Mouse (Mus musculus) adrenal gland, adult 8-10 months (tissue): Measurements from ENCODE around the gene Arpc2. TPM values are rescaled to one million over a fixed set of nuclear protein-coding genes. Genes with fewer than 3 reads are reported as not detected.

ENCODE experiments used
- DNase-seq: peaks from one replicate; pipeline ENCODE4 v3.0.0; 2022
- total RNA-seq, 4 experiments: library from RNA; stranded (reverse); gene quantifications; 2 replicates each; pipeline ENCODE4 v1.2.4; 2022

Gene Arpc2
- total RNA-seq, 4 experiments from 2014 or later = 171 to 184 (median 181) TPM

DNA sequence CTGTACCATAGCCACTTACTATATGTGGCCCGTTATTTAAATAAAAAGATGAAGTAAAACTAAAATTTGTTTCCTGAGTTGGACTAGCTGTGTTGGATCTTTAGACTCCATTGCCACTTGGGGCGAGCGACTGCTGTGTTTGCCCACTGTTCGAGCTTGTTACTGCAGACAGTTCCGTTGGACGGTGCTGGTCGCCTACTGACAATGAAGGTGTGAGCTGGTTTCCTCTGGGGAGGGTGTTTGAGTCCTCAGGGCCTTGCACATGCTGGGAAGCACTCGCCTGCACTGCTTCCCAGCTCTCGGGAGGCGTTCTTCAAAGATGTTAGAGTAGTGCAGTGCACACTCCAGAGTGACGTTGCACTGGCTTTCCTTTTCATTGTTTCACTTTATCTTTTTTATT is 3.7 kb downstream of the Arpc2 start:
- DNase-seq = no peak

DNA sequence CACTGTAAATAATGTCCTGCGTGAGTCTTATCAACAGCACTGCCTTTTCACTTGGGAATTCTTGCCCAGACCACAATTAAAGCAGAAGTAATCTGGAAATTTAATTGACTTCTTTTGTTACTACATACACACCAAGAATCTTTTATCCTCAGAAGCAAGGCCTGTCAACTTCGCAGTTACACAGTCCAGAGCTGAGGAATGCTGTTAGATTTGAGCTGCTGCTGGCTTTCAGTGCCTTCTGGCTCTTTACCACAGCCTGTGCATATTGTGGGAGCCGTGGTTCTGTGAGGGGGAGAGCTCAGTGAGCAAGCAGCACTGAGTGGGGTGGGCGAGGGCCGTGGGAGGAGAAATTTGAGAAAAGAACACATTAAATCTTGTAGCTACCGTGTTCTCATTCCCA is 4.4 kb downstream of the Arpc2 start:
- DNase-seq = no peak

DNA sequence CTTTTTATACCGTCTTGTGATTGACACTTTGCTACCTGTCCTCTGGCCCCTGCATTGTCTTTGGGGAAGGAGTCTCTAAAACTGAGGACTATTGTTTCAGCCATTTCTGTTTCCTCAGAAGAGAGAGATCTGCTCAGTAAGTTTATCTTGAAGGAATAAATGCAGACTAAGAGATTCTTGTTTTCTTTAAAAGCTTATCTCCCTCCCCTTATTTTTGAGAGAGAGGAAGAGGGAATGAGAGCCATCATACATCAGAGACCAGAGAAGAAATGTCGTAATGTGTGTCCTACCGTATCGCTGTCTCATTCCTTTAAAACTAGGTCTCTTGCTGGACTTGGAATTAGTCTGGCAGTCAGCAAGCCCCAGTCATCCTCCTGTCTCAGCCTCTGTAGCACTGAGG is 4.9 kb downstream of the Arpc2 start:
- DNase-seq = no peak

GRCm38 (mm10) chr1:74245525-74245924 is 9.6 kb downstream of the Arpc2 start:
- DNase-seq = no peak

- peak; percentile 23 for DNase-seq
Measured at GRCm38 (mm10) chr1:74248799-74249198, 12.9 kb downstream of the Arpc2 start.

DNA sequence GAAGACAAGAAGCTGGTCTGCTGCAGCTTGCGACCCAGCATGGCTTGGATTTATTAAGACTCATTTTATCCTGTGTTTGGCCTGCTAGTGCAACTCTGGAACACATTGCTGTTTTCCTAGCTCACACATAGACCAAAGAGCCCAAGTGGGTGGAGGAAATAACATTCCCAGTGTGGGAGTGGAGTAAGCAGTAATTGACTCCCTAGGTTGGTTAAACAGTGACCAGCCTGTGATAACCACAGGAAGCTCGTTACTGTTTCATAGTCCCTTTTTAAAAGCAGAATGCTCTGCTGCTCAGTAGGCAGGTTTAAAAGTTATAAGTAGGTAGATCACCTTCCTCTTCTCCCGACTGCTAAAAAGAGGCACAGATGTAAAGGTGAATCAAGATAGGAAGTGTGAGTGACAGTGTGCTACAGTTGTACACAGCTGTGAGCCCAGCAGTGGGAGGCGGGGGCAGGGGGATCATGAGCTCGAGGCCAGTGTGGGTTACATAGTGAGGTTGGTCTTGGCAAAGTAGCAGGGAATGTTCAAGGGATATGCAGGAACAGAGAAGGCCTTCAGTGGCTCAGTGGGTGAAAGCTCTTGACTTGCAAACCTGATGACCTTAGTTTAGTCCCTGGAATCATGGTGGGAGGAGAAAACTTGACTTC is 13.6 kb downstream of the Arpc2 start:
- DNase-seq = no peak

DNA sequence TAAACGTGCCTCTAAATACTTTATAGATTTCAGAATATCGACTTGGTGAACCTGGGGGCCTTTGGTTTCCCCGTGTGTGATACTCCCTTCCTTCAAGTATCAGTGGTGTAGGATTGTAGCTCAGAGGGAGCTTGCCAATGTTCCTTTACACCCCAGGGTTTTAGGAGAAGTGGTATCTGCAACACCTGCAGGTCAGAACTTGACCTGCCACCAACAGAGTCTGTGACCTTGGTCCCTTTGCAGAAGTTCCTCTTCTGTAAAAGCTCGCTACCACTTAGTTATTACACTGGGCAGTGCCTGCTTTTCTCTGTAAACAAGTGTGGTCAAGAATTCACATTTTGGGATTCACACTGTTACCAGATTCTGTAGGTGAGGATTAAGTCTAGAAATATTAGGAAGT is 14.2 kb downstream of the Arpc2 start:
- DNase-seq = no peak

GRCm38 (mm10) chr1:74255704-74256345 is 19.9 kb downstream of the Arpc2 start:
- no peak for DNase-seq

DNA sequence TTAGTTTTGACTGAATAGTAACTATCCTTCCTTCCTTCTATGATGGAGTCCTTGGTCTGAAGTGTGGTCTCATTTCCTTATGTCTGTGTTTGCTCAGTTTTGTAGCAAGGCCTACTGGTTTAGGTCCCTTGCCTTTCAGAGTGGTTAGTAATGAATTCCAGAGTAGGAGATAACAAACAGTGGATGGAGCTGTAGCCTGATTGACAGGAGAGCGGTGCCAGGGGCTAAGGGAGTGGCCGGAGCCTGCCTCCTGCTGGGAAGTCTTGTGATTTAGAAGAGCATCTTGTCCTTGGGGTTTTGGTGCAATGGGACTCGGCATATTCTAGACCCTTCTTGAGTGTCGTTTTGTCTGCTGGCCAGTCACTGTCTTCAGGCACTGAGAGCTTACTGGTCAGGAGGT is 20.9 kb downstream of the Arpc2 start:
- DNase-seq = no peak

DNA sequence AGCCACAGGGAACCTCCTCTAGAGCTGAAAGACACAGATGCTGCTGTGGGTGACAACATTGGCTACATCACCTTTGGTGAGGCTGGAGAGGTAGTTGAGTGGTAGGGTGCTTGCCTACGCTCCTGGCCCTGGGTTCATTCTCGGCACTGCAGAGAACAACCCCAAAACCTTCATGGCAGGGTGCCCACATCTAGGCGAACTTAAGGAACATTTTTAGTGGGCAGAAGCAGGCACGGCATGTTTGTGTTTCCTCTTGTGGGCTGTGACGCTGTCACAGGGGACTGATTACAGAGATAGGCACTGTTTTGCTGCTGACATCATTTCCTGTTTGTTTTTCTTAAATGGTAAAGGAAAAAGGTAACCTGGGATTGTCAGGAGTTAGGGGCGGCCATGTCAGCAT is 26.6 kb downstream of the Arpc2 start:
- no peak for DNase-seq

GRCm38 (mm10) chr1:74268750-74269149 is 32.9 kb downstream of the Arpc2 start:
- DNase-seq = no peak

DNA sequence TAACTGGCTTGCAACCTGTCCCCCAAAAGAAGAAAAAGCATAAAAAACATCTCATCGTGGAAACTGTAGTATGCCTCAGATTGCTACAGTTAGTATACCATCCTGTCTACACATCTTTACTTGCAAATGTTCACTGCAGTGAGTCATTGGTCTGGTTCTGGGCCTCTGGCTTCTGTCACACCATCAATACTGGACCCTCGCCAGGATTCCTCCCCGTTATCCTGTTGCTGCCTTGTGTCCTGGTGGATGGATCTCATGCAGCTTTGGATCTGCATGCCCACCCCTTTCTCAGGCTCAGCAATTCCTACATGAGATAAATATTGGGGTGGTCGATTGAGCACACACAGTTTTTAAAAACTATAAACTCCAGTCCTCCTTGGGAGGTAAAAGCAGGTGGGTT is 35.8 kb downstream of the Arpc2 start:
- no peak for DNase-seq

DNA sequence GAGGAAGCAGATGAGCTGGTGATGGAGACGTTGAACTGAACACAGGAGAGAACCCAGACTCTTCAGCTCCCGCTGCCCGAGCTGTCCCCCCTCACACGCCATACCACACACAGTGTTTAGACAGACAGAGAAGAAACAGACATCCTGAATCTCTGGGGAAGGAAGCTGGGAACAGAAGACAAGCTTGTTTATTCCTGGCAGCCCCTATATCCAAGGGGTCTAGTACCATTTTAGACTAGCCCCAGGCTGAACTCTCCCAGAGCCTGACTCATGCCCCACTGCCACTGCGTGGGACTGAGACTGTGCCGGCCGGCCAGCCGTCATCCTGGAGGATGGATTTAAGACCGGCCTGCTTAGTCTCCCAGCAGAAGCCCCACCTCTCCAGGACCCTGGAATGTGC is 39.1 kb downstream of the Arpc2 start:
- no peak for DNase-seq

DNA sequence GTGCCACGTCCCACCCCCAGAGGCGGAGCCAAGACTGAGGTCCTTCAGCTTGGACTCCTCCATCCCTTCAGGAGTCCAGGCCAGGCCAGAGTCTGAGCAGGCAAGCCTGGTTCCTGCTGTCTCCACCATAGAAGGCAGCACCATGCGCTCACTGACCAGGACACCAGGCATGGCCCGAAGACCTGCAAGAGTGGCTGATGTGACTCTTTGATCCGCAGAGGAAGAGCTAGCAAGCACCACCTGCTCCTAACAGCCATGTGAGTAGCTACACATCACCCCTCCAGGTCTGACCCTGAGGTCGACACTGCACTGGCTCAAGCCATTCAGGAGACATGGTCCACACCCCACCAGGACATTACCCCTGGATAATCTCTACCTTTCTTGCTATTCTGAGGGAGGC is 41.2 kb downstream of the Arpc2 start:
- DNase-seq = no peak

DNA sequence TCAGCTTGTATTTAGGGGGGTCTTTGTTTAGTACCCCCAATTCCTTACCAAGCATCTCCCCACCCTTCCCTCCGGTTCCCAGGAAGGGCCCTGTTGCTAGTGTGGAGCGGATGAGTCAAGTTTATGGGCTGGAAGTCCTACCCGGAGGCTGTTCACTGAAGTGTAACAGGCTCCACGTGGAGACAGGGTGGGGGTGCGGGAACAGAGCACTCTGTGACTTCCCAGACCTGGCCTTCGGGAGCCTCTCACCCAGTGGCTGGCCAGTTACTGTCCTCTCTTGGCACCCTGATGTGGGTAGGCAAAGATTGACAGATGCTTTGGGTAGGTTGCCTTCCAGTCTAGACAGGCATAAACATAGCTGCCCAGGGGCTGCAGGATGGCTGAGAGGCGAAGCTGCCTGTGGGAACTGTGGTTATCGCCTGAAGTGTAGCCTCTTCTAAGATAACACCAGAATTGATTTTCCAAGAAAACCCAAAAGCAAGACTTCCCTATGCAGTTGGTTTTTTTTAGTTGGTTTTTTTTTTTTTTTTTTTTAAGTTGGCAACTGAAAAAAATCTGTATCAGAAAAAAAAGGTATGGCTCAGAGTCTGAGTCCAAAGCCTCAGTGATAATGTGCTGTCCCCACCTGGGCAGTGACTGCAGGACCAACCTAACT is 42.1 kb downstream of the Arpc2 start:
- DNase-seq = no peak

- no peak for DNase-seq
Measured at GRCm38 (mm10) chr1:74278538-74278937, 42.7 kb downstream of the Arpc2 start, which contains the start of gene Gpbar1. Gene Gpbar1, plus strand, starts transcription at chr1:74278550.

- DNase-seq = no peak
Measured at GRCm38 (mm10) chr1:74278988-74279387, 43.1 kb downstream of the Arpc2 start.

- no peak for DNase-seq
Measured at GRCm38 (mm10) chr1:74280591-74281325, 44.9 kb downstream of the Arpc2 start.

DNA sequence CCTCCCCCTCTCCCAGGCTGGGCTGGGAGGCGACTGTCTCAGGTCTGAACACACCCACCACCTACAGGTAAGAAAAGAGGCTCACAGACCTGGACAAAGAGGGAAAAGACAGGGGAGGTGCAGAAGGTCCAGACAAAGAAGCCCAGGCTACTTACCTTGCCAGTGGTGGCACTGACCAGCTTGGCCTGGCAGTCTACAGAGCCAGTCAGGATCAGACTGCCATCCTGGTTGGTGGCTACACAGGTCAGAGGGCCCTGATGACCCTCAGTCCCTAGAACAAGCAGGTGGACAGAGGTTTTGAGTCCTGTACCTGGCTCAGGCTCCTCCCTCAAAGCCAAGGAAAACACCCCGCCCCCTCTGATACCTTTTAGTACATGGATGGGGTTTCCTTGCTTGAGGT is 45.5 kb downstream of the Arpc2 start:
- DNase-seq = no peak

- no peak for DNase-seq
Measured at GRCm38 (mm10) chr1:74281886-74282285, 46.0 kb downstream of the Arpc2 start.

GRCm38 (mm10) chr1:74282896-74283625 is 47.2 kb downstream of the Arpc2 start:
- no peak for DNase-seq

GRCm38 (mm10) chr1:74283686-74284463 is 48.0 kb downstream of the Arpc2 start:
- DNase-seq = peak; percentile 74
